Mouse (Mus musculus): ENCODE results near the gene Clrn3.
A peak's percentile ranks its signal among the peaks of the same experiment; 100 is the strongest.
"Not testable (repeated sequence)": the region's sequence is repeated elsewhere in the genome, so short reads cannot be mapped to it uniquely, and the experiment has no call there.

Clrn3 gene

GRCm38 (mm10) chr7:135528515-135528914, at the start of gene Clrn3:
Gene Clrn3 (minus strand): TSS chr7:135528654.
- no peak for DNase-seq (ENCODE audit: inconsistent ontology term)

GRCm38 (mm10) chr7:135576329-135576728, 47.9 kb upstream of the Clrn3 start:
- DNase-seq (ENCODE audit: inconsistent ontology term): no peak

- not testable (repeated sequence) for DNase-seq (ENCODE audit: inconsistent ontology term)
These were observed 47.0 kb upstream of the Clrn3 start for GRCm38 (mm10) chr7:135575319-135576069.

GRCm38 (mm10) chr7:135571951-135572559, 43.6 kb upstream of the Clrn3 start:
- DNase-seq (ENCODE audit: inconsistent ontology term): peak; percentile 50

GRCm38 (mm10) chr7:135571392-135571791, 42.9 kb upstream of the Clrn3 start:
- DNase-seq (ENCODE audit: inconsistent ontology term): peak; percentile 89

- DNase-seq (ENCODE audit: inconsistent ontology term): no peak
These were observed 40.1 kb upstream of the Clrn3 start for GRCm38 (mm10) chr7:135568550-135568949.

GRCm38 (mm10) chr7:135567582-135567981, 39.1 kb upstream of the Clrn3 start:
- no peak for DNase-seq (ENCODE audit: inconsistent ontology term)

GRCm38 (mm10) chr7:135566013-135566412, 37.6 kb upstream of the Clrn3 start:
- no peak for DNase-seq (ENCODE audit: inconsistent ontology term)

- DNase-seq (ENCODE audit: inconsistent ontology term): no peak
These were observed 35.6 kb upstream of the Clrn3 start for GRCm38 (mm10) chr7:135564022-135564421.

- DNase-seq (ENCODE audit: inconsistent ontology term): no peak
These were observed 31.8 kb upstream of the Clrn3 start for GRCm38 (mm10) chr7:135560280-135560679.

- DNase-seq (ENCODE audit: inconsistent ontology term): no peak
These were observed 28.4 kb upstream of the Clrn3 start for GRCm38 (mm10) chr7:135556663-135557402.

GRCm38 (mm10) chr7:135553550-135553949, 25.1 kb upstream of the Clrn3 start:
- DNase-seq (ENCODE audit: inconsistent ontology term): no peak

- peak; percentile 98 for DNase-seq (ENCODE audit: inconsistent ontology term)
These were observed 23.1 kb upstream of the Clrn3 start for GRCm38 (mm10) chr7:135551547-135551946.

- no peak for DNase-seq (ENCODE audit: inconsistent ontology term)
These were observed 20.0 kb upstream of the Clrn3 start for GRCm38 (mm10) chr7:135548434-135548833.

GRCm38 (mm10) chr7:135546530-135546929, 18.1 kb upstream of the Clrn3 start:
- no peak for DNase-seq (ENCODE audit: inconsistent ontology term)

GRCm38 (mm10) chr7:135545957-135546356, 17.5 kb upstream of the Clrn3 start:
- no peak for DNase-seq (ENCODE audit: inconsistent ontology term)

GRCm38 (mm10) chr7:135544321-135544720, 15.9 kb upstream of the Clrn3 start:
- DNase-seq (ENCODE audit: inconsistent ontology term): no peak

GRCm38 (mm10) chr7:135543033-135543432, 14.6 kb upstream of the Clrn3 start:
- peak; percentile 81 for DNase-seq (ENCODE audit: inconsistent ontology term)

GRCm38 (mm10) chr7:135542235-135542634, 13.8 kb upstream of the Clrn3 start:
- DNase-seq (ENCODE audit: inconsistent ontology term): no peak

- DNase-seq (ENCODE audit: inconsistent ontology term): no peak
These were observed 11.0 kb upstream of the Clrn3 start for GRCm38 (mm10) chr7:135539429-135539828.

GRCm38 (mm10) chr7:135537948-135538741, 9.7 kb upstream of the Clrn3 start:
- peak; percentile 40 for DNase-seq (ENCODE audit: inconsistent ontology term)
